Mouse (Mus musculus): ENCODE data around the gene Emc3. TPM values are rescaled to one million over a fixed set of nuclear protein-coding genes. Genes with fewer than 3 reads are reported as not detected.

Gene Emc3
- polyA plus RNA-seq (2014; fragmentation: Nextera tagmentation; extraction: Ambion mirVana), result 70.8 and 75.8 TPM in 2 replicates

- peak within 1 kb of the TSS; percentile 64 for H3K9ac ChIP-seq (ENCODE audit: low read depth, low read length)
- 1% methylated on average over 47 of the region's 47 CpGs for WGBS
- DNase-seq (ENCODE audit: low spot score) (peak; percentile 93), ATAC-seq (replicated peaks; ENCODE audit: low FRiP score) (peak; percentile 85)
- H3K4me3 ChIP-seq (ENCODE audit: low read depth, low read length), result peak within 1 kb of the TSS; percentile 70
- H3K27me3 ChIP-seq (replicated peaks; ENCODE audit: control insufficient read depth, insufficient read depth, low read length), result no peaks in the 10 kb centered on the region
- peak within 1 kb of the TSS; percentile 23; the same call in 1 of the 2 replicates for H3K27ac ChIP-seq (ENCODE audit: low read depth, low read length)
- H3K4me1 ChIP-seq (replicated peaks; ENCODE audit: control insufficient read depth, insufficient read depth, low read length), result peaks cover 8% of the 10 kb centered on the region; the same call in 1 of the 2 replicates
- H3K4me2 ChIP-seq, result peak within 1 kb of the TSS; percentile 75
- peaks cover 7% of the 10 kb centered on the region; the same call in 1 of the 2 replicates for H3K36me3 ChIP-seq (ENCODE audit: control insufficient read depth, insufficient read depth, low read length)
- H3K9me3 ChIP-seq (ENCODE audit: control insufficient read depth, low read length), result no peaks in the 10 kb centered on the region
Observed at GRCm38 (mm10) chr6:113530932-113531839, at the start of gene Emc3, which contains the start of gene Fancd2. Gene Emc3, minus strand, starts transcription at chr6:113531652. Gene Fancd2, plus strand, starts transcription at chr6:113531682.

- Histone ChIP-seq H3K27me3 (replicated peaks; ENCODE audit: control insufficient read depth, insufficient read depth, low read length) (no peaks in the 10 kb centered on the region), H3K9ac (ENCODE audit: low read depth, low read length) (no peak overlapping the region), H3K4me3 (ENCODE audit: low read depth, low read length) (no peak overlapping the region), H3K4me2 (no peak overlapping the region), H3K27ac (ENCODE audit: low read depth, low read length) (no peak overlapping the region), H3K4me1 (replicated peaks; ENCODE audit: control insufficient read depth, insufficient read depth, low read length) (no peaks in the 10 kb centered on the region), H3K36me3 (ENCODE audit: control insufficient read depth, insufficient read depth, low read length) (peaks cover 14% of the 10 kb centered on the region), H3K9me3 (ENCODE audit: control insufficient read depth, low read length) (no peaks in the 10 kb centered on the region)
- DNase-seq (ENCODE audit: low spot score) (no peak), ATAC-seq (replicated peaks; ENCODE audit: low FRiP score) (no peak)
- WGBS, result 97% methylated on average over 3 of the region's 3 CpGs
Observed at GRCm38 (mm10) chr6:113579306-113579705, 47.9 kb upstream of the Emc3 start.

- Histone ChIP-seq H3K27ac (ENCODE audit: low read depth, low read length) (no peak overlapping the region), H3K4me2 (no peak overlapping the region), H3K9ac (ENCODE audit: low read depth, low read length) (no peak overlapping the region), H3K4me3 (ENCODE audit: low read depth, low read length) (no peak overlapping the region), H3K9me3 (ENCODE audit: control insufficient read depth, low read length) (no peaks in the 10 kb centered on the region), H3K36me3 (ENCODE audit: control insufficient read depth, insufficient read depth, low read length) (peaks cover 21% of the 10 kb centered on the region), H3K27me3 (replicated peaks; ENCODE audit: control insufficient read depth, insufficient read depth, low read length) (no peaks in the 10 kb centered on the region), H3K4me1 (replicated peaks; ENCODE audit: control insufficient read depth, insufficient read depth, low read length) (no peaks in the 10 kb centered on the region)
- 96% methylated on average over 6 of the region's 6 CpGs for WGBS
- ATAC-seq (replicated peaks; ENCODE audit: low FRiP score) (no peak), DNase-seq (ENCODE audit: low spot score) (no peak)
Observed at GRCm38 (mm10) chr6:113576044-113576443, 44.6 kb upstream of the Emc3 start.

GRCm38 (mm10) chr6:113564557-113564956 lies 33.1 kb upstream of the Emc3 start:
- WGBS, result 95% methylated on average over 1 of the region's 1 CpGs
- no peak for DNase-seq (ENCODE audit: low spot score)
- H3K9ac ChIP-seq (ENCODE audit: low read depth, low read length), result no peak overlapping the region
- no peak overlapping the region for H3K4me3 ChIP-seq (ENCODE audit: low read depth, low read length)
- H3K9me3 ChIP-seq (ENCODE audit: control insufficient read depth, low read length), result no peaks in the 10 kb centered on the region
- no peaks in the 10 kb centered on the region for H3K4me1 ChIP-seq (replicated peaks; ENCODE audit: control insufficient read depth, insufficient read depth, low read length)
- peaks cover 8% of the 10 kb centered on the region for H3K36me3 ChIP-seq (ENCODE audit: control insufficient read depth, insufficient read depth, low read length)
- ATAC-seq (replicated peaks; ENCODE audit: low FRiP score), result no peak
- no peak overlapping the region for H3K27ac ChIP-seq (ENCODE audit: low read depth, low read length)
- no peaks in the 10 kb centered on the region for H3K27me3 ChIP-seq (replicated peaks; ENCODE audit: control insufficient read depth, insufficient read depth, low read length)
- no peak overlapping the region for H3K4me2 ChIP-seq

GRCm38 (mm10) chr6:113559736-113560135 lies 28.3 kb upstream of the Emc3 start:
- H3K4me1 ChIP-seq (replicated peaks; ENCODE audit: control insufficient read depth, insufficient read depth, low read length), result no peaks in the 10 kb centered on the region
- H3K4me3 ChIP-seq (ENCODE audit: low read depth, low read length), result no peak overlapping the region
- no peak for ATAC-seq (replicated peaks; ENCODE audit: low FRiP score)
- H3K9me3 ChIP-seq (ENCODE audit: control insufficient read depth, low read length), result no peaks in the 10 kb centered on the region
- no peaks in the 10 kb centered on the region for H3K27me3 ChIP-seq (replicated peaks; ENCODE audit: control insufficient read depth, insufficient read depth, low read length)
- H3K27ac ChIP-seq (ENCODE audit: low read depth, low read length), result no peak overlapping the region
- no peak overlapping the region for H3K9ac ChIP-seq (ENCODE audit: low read depth, low read length)
- no peak for DNase-seq (ENCODE audit: low spot score)
- H3K36me3 ChIP-seq (ENCODE audit: control insufficient read depth, insufficient read depth, low read length), result peaks cover 9% of the 10 kb centered on the region; the same call in 1 of the 2 replicates
- 88% methylated on average over 6 of the region's 6 CpGs for WGBS
- H3K4me2 ChIP-seq, result no peak overlapping the region

GRCm38 (mm10) chr6:113543906-113544481 lies 12.5 kb upstream of the Emc3 start:
- H3K4me3 ChIP-seq (ENCODE audit: low read depth, low read length), result no peak overlapping the region
- no peaks in the 10 kb centered on the region for H3K27me3 ChIP-seq (replicated peaks; ENCODE audit: control insufficient read depth, insufficient read depth, low read length)
- ATAC-seq (replicated peaks; ENCODE audit: low FRiP score), result peak; percentile 62
- peaks cover 7% of the 10 kb centered on the region; the same call in 1 of the 2 replicates for H3K36me3 ChIP-seq (ENCODE audit: control insufficient read depth, insufficient read depth, low read length)
- DNase-seq (ENCODE audit: low spot score), result no peak
- no peak overlapping the region for H3K4me2 ChIP-seq
- H3K27ac ChIP-seq (ENCODE audit: low read depth, low read length), result no peak overlapping the region
- no peaks in the 10 kb centered on the region for H3K9me3 ChIP-seq (ENCODE audit: control insufficient read depth, low read length)
- H3K9ac ChIP-seq (ENCODE audit: low read depth, low read length), result no peak overlapping the region
- WGBS, result 82% methylated on average over 8 of the region's 12 CpGs
- no peaks in the 10 kb centered on the region for H3K4me1 ChIP-seq (replicated peaks; ENCODE audit: control insufficient read depth, insufficient read depth, low read length)

GRCm38 (mm10) chr6:113541610-113542009 lies 10.2 kb upstream of the Emc3 start:
- H3K9ac ChIP-seq (ENCODE audit: low read depth, low read length), result no peak overlapping the region
- ATAC-seq (replicated peaks; ENCODE audit: low FRiP score), result no peak
- WGBS, result 85% methylated on average over 6 of the region's 6 CpGs
- no peaks in the 10 kb centered on the region for H3K27me3 ChIP-seq (replicated peaks; ENCODE audit: control insufficient read depth, insufficient read depth, low read length)
- no peaks in the 10 kb centered on the region for H3K4me1 ChIP-seq (replicated peaks; ENCODE audit: control insufficient read depth, insufficient read depth, low read length)
- H3K36me3 ChIP-seq (ENCODE audit: control insufficient read depth, insufficient read depth, low read length), result peaks cover 10% of the 10 kb centered on the region; the same call in 1 of the 2 replicates
- DNase-seq (ENCODE audit: low spot score), result no peak
- no peak overlapping the region for H3K27ac ChIP-seq (ENCODE audit: low read depth, low read length)
- H3K4me2 ChIP-seq, result no peak overlapping the region
- no peaks in the 10 kb centered on the region for H3K9me3 ChIP-seq (ENCODE audit: control insufficient read depth, low read length)
- H3K4me3 ChIP-seq (ENCODE audit: low read depth, low read length), result no peak overlapping the region

- Histone ChIP-seq H3K36me3 (ENCODE audit: control insufficient read depth, insufficient read depth, low read length) (peaks cover 8% of the 10 kb centered on the region; the same call in 1 of the 2 replicates), H3K9me3 (ENCODE audit: control insufficient read depth, low read length) (no peaks in the 10 kb centered on the region), H3K27ac (ENCODE audit: low read depth, low read length) (no peak overlapping the region), H3K4me3 (ENCODE audit: low read depth, low read length) (no peak overlapping the region), H3K4me1 (replicated peaks; ENCODE audit: control insufficient read depth, insufficient read depth, low read length) (peaks cover 6% of the 10 kb centered on the region; the same call in 1 of the 2 replicates), H3K9ac (ENCODE audit: low read depth, low read length) (no peak overlapping the region), H3K4me2 (no peak overlapping the region), H3K27me3 (replicated peaks; ENCODE audit: control insufficient read depth, insufficient read depth, low read length) (no peaks in the 10 kb centered on the region)
- DNase-seq (ENCODE audit: low spot score) (no peak), ATAC-seq (replicated peaks; ENCODE audit: low FRiP score) (no peak)
- 90% methylated on average over 7 of the region's 7 CpGs for WGBS
Observed at GRCm38 (mm10) chr6:113534886-113535285, 3.4 kb upstream of the Emc3 start.
